Mouse (Mus musculus) midbrain, embryonic 15.5 days (tissue): ENCODE measurements around the gene Efnb3. TPM values are rescaled to one million over a fixed set of nuclear protein-coding genes. Genes with fewer than 3 reads are reported as not detected.
"Not testable (repeated sequence)": the region's sequence is repeated elsewhere in the genome, so short reads cannot be mapped to it uniquely, and the experiment has no call there.

Experiments
- ATAC-seq: fragments of 200-750 bp; cut with Nextera tagmentation; replicated peaks from 2 replicates; pipeline ENCODE4 v1.8.0; 2017; ENCODE audit warnings: moderate TSS enrichment
- H3K27ac ChIP-seq: fragments of 300-500 bp; sonication (generic); 2 replicates; pipeline ENCODE4 v1.5.1; 2015; ENCODE audit warnings: mild to moderate bottlenecking, inconsistent platforms
- H3K27me3 ChIP-seq: fragments of 300-500 bp; sonication (generic); replicated peaks from 2 replicates; pipeline ENCODE4 v1.6.1; 2015; ENCODE audit warnings: inconsistent platforms
- H3K36me3 ChIP-seq: fragments of 300-500 bp; sonication (generic); replicated peaks from 2 replicates; pipeline ENCODE4 v1.6.1; 2015; ENCODE audit warnings: inconsistent platforms
- H3K4me1 ChIP-seq: fragments of 300-500 bp; sonication (generic); 2 replicates; pipeline ENCODE4 v1.6.1; 2015; ENCODE audit warnings: inconsistent platforms
- H3K4me2 ChIP-seq: fragments of 300-500 bp; sonication (generic); 2 replicates; pipeline ENCODE4 v1.6.1; 2015; ENCODE audit warnings: inconsistent platforms, mild to moderate bottlenecking, moderate library complexity
- H3K4me3 ChIP-seq: fragments of 300-500 bp; sonication (generic); 2 replicates; pipeline ENCODE4 v1.5.1; 2015; ENCODE audit warnings: mild to moderate bottlenecking, inconsistent platforms
- H3K9ac ChIP-seq: fragments of 300-500 bp; sonication (generic); 2 replicates; pipeline ENCODE4 v1.6.1; 2015; ENCODE audit warnings: mild to moderate bottlenecking, inconsistent platforms
- H3K9me3 ChIP-seq: fragments of 300-500 bp; sonication (generic); 2 replicates; pipeline ENCODE4 v1.6.1; 2016; ENCODE audit warnings: inconsistent platforms
- WGBS: fragments of 180-500 bp; shearing (Covaris S2); methylation state at CpG from one replicate; pipeline ENCODE4 v1.1.7; 2015; ENCODE audit warnings: mixed read lengths; 5-methylcytosine and 5-hydroxymethylcytosine counted together
- polyA plus RNA-seq: library from polyadenylated mRNA; unstranded; fragments of >200 nt; fragmentation: Nextera tagmentation; extraction: Ambion mirVana; gene quantifications from 2 replicates; pipeline ENCODE4 v1.2.1, GENCODE M21; 2015

Efnb3 gene
- polyA plus RNA-seq, 1 experiment from 2014 or later: 178 TPM

DNA sequence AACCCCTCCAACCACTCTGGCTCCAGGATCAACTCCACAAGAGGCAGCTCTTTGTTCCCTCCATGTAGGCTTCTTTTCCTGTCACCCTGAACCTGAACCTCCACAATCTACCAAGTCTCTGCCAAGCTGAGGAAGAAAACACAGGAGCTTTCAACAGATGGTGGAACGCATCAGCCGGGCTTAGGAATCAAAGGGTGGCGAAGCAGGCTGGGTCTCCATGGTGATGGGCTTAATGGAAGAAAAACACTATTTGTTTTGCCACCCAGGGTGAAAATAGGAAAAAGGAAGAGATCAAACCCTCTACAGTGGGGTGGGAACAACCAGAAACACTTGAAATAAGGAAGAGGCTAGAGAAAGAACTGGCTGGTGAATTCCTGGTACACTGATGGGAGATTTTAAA is 16.4 kb downstream of the Efnb3 start:
- Histone ChIP-seq H3K36me3 (no peaks in the 10 kb centered on the region), H3K27me3 (no peaks in the 10 kb centered on the region), H3K27ac (peak overlapping the region; percentile 71), H3K9me3 (no peaks in the 10 kb centered on the region), H3K9ac (no peak overlapping the region), H3K4me2 (peak overlapping the region; percentile 10; the same call in 1 of the 2 replicates), H3K4me1 (peaks cover 58% of the 10 kb centered on the region), H3K4me3 (no peak overlapping the region)
- no peak for ATAC-seq
- 6% methylated on average over 3 of the region's 3 CpGs for WGBS

DNA sequence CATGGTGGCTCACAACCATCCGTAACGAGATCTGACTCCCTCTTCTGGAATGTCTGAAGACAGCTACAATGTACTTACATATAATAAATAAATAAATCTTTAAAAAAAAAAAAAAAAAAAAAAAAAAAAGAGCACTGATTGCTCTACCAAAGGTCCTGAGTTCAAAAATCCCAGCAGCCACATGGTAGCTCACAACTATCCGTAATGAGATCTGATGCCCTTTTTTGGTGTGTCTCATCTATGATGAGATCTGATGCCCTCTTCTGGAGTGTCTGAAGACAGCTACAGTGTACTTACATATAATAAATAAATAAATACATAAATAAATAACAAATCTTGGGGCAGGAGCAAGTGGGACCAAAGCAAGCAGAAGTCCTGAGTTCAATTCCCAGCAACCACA is 18.3 kb downstream of the Efnb3 start:
- H3K4me2 ChIP-seq, H3K9ac ChIP-seq, H3K36me3 ChIP-seq, H3K27me3 ChIP-seq, H3K4me3 ChIP-seq, H3K9me3 ChIP-seq, ATAC-seq, H3K27ac ChIP-seq: not testable (repeated sequence)
- peaks cover 39% of the 10 kb centered on the region for H3K4me1 ChIP-seq
- 77% methylated on average over 3 of the region's 3 CpGs for WGBS

- H3K4me3 ChIP-seq: no peak overlapping the region
- no peaks in the 10 kb centered on the region for H3K27me3 ChIP-seq
- peaks cover 29% of the 10 kb centered on the region for H3K4me1 ChIP-seq
- H3K9me3 ChIP-seq: no peaks in the 10 kb centered on the region
- H3K36me3 ChIP-seq: no peaks in the 10 kb centered on the region
- H3K27ac ChIP-seq: no peak overlapping the region
- H3K9ac ChIP-seq: no peak overlapping the region
- 100% methylated on average over 2 of the region's 2 CpGs for WGBS
- ATAC-seq: no peak
- no peak overlapping the region for H3K4me2 ChIP-seq
Measured at GRCm38 (mm10) chr11:69540700-69541099, 19.3 kb downstream of the Efnb3 start.

- no peak for ATAC-seq
- H3K9me3 ChIP-seq: no peaks in the 10 kb centered on the region
- no peak overlapping the region for H3K4me3 ChIP-seq
- no peaks in the 10 kb centered on the region for H3K4me1 ChIP-seq
- WGBS: 80% methylated on average over 1 of the region's 1 CpGs
- H3K27me3 ChIP-seq: no peaks in the 10 kb centered on the region
- no peak overlapping the region for H3K4me2 ChIP-seq
- H3K27ac ChIP-seq: no peak overlapping the region
- no peak overlapping the region for H3K9ac ChIP-seq
- no peaks in the 10 kb centered on the region for H3K36me3 ChIP-seq
Measured at GRCm38 (mm10) chr11:69534990-69535389, 25.0 kb downstream of the Efnb3 start.

- Histone ChIP-seq H3K36me3 (no peaks in the 10 kb centered on the region), H3K4me2 (no peak overlapping the region), H3K4me1 (peaks cover 5% of the 10 kb centered on the region), H3K9me3 (no peaks in the 10 kb centered on the region), H3K9ac (no peak overlapping the region), H3K27ac (no peak overlapping the region), H3K4me3 (no peak overlapping the region), H3K27me3 (no peaks in the 10 kb centered on the region)
- ATAC-seq: no peak
- WGBS: 87% methylated on average over 7 of the region's 7 CpGs
Measured at GRCm38 (mm10) chr11:69532480-69533150, 27.4 kb downstream of the Efnb3 start.

DNA sequence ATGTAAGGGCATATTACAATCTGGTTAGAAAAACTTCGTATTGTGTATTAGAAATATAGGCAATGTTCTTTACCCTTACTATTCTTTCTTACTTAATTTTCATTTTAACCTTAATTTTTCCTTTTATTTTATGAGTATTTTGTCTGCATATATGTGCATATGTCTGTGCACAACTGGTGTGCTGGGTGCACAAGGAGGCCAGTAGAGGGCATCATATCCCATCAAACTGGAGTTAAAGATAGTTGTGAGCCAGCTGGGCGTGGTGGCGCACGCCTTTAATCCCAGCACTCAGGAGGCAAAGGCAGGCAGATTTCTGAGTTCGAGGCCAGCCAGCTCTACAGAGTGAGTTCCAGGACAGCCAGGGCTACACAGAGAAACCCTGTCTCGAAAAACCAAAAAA is 29.2 kb downstream of the Efnb3 start:
- not testable (repeated sequence) for H3K4me3 ChIP-seq, H3K9ac ChIP-seq, H3K9me3 ChIP-seq, H3K27ac ChIP-seq, H3K36me3 ChIP-seq, H3K4me2 ChIP-seq, ATAC-seq, H3K27me3 ChIP-seq
- 87% methylated on average over 6 of the region's 6 CpGs for WGBS
- peaks cover 23% of the 10 kb centered on the region for H3K4me1 ChIP-seq

GRCm38 (mm10) chr11:69530281-69530680 is 29.7 kb downstream of the Efnb3 start:
- not testable (repeated sequence) for H3K36me3 ChIP-seq, H3K27me3 ChIP-seq, H3K4me3 ChIP-seq, ATAC-seq, H3K4me2 ChIP-seq, H3K9me3 ChIP-seq, H3K27ac ChIP-seq, H3K9ac ChIP-seq
- H3K4me1 ChIP-seq: peaks cover 23% of the 10 kb centered on the region
- 94% methylated on average over 3 of the region's 3 CpGs for WGBS

GRCm38 (mm10) chr11:69528031-69528390 is 32.0 kb downstream of the Efnb3 start:
- Histone ChIP-seq H3K9me3 (no peaks in the 10 kb centered on the region), H3K36me3 (no peaks in the 10 kb centered on the region), H3K4me3 (no peak overlapping the region), H3K4me2 (peak overlapping the region; percentile 53), H3K9ac (no peak overlapping the region; the same call in 1 of the 2 replicates), H3K4me1 (peaks cover 23% of the 10 kb centered on the region), H3K27ac (peak overlapping the region; percentile 97), H3K27me3 (no peaks in the 10 kb centered on the region)
- 0 out of 2 replicates have a peak, but pooled peaks have one; percentile 29 for ATAC-seq
- WGBS: 66% methylated on average over 4 of the region's 4 CpGs

DNA sequence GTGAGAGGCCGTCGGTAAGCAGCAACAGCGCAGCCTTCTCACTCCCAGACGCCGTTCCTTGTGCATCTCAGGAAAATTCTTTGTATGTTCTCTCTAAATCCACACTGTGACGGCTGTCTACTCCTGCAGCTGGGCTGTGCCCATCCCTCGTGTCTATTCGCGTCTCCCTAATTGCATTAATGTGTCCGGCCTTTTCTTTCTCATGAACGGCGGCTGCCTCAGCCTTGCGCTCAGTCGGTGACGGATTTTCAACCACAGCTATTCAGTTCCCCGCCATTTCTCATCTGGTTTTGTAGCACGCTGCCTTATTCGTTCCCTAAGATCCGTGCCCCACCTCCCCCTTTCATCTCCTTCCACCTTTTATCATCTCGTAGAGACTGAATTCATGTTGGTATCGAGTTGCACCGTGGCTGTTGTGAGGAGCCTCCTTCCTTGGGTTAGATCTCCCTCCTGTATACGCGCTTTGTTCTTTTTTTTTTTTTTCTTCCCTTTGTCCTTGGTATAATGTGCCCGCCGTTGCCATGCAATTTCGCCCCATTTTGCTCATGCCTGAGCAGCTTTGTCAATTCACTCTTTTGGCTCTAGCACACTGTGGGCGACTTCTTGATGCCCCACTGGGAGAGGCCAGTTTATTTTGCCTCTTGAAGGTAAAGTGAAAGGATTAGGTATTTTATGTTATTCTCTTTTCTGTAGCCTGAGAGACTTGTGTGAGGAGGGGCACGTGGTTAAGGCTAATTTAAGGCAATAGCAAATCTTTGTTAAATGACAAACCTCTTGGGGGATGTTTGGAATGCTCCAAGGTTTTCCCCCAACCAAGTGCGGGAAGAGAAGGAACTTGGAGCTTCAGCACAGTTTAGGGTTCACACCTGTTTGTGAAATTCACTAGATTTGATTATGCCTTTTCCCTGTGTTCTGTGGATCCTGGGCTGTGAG is 32.6 kb downstream of the Efnb3 start:
- Histone ChIP-seq H3K4me3 (peak overlapping the region; percentile 23), H3K27ac (peak overlapping the region; percentile 97), H3K9ac (peak overlapping the region; percentile 48), H3K9me3 (no peaks in the 10 kb centered on the region), H3K4me1 (peaks cover 23% of the 10 kb centered on the region), H3K36me3 (no peaks in the 10 kb centered on the region), H3K4me2 (peak overlapping the region; percentile 53), H3K27me3 (no peaks in the 10 kb centered on the region)
- WGBS: 2% methylated on average over 30 of the region's 30 CpGs
- ATAC-seq: peak; percentile 76

- ATAC-seq: 0 out of 2 replicates have a peak, but pooled peaks have one; percentile 43
- H3K27ac ChIP-seq: peak overlapping the region; percentile 97
- peak overlapping the region; percentile 48; the same call in 1 of the 2 replicates for H3K9ac ChIP-seq
- H3K27me3 ChIP-seq: no peaks in the 10 kb centered on the region
- H3K4me2 ChIP-seq: peak overlapping the region; percentile 53
- H3K4me3 ChIP-seq: peak overlapping the region; percentile 23
- H3K4me1 ChIP-seq: peaks cover 23% of the 10 kb centered on the region
- 15% methylated on average over 4 of the region's 4 CpGs for WGBS
- no peaks in the 10 kb centered on the region for H3K9me3 ChIP-seq
- no peaks in the 10 kb centered on the region for H3K36me3 ChIP-seq
Measured at GRCm38 (mm10) chr11:69526631-69527030, 33.4 kb downstream of the Efnb3 start.

DNA sequence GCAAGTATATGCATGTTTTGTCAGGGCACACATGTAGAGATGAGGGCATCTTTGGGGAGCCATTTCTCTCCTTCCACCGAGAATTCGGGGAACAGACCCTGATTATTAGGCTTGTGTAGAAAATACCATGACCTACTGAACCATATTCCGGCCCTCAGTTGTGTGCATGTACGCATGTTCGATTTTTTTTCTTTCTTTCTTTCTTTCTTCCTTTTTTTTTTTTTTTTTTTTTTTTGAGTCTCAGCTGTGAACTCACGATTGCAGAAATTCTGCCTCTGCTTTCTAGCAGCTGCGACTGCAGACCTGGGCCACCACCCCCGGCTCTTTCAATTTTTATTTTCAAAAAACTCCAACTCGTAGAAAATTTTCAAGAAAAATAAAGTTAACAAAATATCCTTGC is 34.3 kb downstream of the Efnb3 start:
- H3K36me3 ChIP-seq: no peaks in the 10 kb centered on the region
- H3K9ac ChIP-seq: no peak overlapping the region
- no peak overlapping the region for H3K4me3 ChIP-seq
- 79% methylated on average over 9 of the region's 9 CpGs for WGBS
- no peaks in the 10 kb centered on the region for H3K9me3 ChIP-seq
- H3K4me1 ChIP-seq: peaks cover 23% of the 10 kb centered on the region
- no peak overlapping the region for H3K4me2 ChIP-seq
- no peaks in the 10 kb centered on the region for H3K27me3 ChIP-seq
- ATAC-seq: no peak
- H3K27ac ChIP-seq: peak overlapping the region; percentile 97

- no peaks in the 10 kb centered on the region for H3K27me3 ChIP-seq
- H3K36me3 ChIP-seq: no peaks in the 10 kb centered on the region
- H3K27ac ChIP-seq: no peak overlapping the region
- peaks cover 23% of the 10 kb centered on the region for H3K4me1 ChIP-seq
- WGBS: 87% methylated on average over 4 of the region's 4 CpGs
- no peak overlapping the region for H3K4me2 ChIP-seq
- H3K9me3 ChIP-seq: no peaks in the 10 kb centered on the region
- H3K9ac ChIP-seq: no peak overlapping the region
- ATAC-seq: no peak
- no peak overlapping the region for H3K4me3 ChIP-seq
Measured at GRCm38 (mm10) chr11:69523651-69524050, 36.4 kb downstream of the Efnb3 start.
